Mouse (Mus musculus) c-Kit-positive CD71-positive TER-119-negative erythroid progenitor cells, embryonic 14.5 days (primary cell): Measurements from ENCODE around the gene Cpsf7.
"Not testable (repeated sequence)": the region's sequence is repeated elsewhere in the genome, so short reads cannot be mapped to it uniquely, and the experiment has no call there.

Experiments used
- DNase-seq: peaks from one replicate; pipeline ENCODE4 v3.0.0-alpha.2; 2013; ENCODE audit warnings: low read depth

The Cpsf7 gene

DNA sequence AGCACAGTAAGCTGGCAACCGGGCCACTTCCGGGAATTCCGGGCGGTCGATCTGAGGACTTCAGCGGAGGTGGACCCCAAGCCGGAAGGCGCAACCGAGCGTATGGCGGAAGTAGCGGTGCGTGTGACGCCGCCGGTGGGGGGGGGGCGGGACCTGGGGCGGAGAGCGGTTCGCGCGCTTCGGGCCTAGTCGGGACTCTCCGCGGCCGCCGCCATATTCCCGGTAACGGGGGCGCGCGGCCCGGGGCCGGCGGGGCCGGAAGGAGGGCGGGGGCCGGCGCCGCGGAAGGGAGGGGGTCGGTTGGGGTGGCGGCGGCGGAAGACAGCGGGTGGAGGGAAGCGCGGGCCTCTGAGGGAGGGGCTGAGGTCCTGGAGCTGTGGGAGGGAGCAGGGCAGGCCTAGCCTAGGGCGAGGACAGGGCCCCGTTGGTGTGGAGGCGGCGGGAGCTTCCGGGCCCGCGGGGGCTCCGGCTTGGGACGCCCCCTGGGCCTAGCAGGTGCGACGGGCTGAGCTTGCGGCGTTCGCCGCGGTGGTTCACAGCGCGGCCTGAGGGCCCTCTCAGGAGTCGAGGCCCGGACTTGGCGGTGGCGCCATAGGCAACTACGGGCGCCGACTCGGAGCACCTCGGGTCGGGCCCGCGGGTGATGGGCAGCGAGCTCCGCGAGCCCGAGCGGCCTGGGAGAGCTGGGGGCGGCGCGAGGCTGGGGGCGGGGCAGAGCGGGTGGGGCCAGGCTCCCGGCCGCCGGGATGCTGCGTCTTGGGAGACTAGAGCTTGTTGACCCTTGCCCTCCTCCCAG lies at the start of gene Cpsf7:
Gene Cpsf7 (plus strand): TSS at position 161 of the 796 bp plus-strand sequence.
- DNase-seq: peak; percentile 87

DNA sequence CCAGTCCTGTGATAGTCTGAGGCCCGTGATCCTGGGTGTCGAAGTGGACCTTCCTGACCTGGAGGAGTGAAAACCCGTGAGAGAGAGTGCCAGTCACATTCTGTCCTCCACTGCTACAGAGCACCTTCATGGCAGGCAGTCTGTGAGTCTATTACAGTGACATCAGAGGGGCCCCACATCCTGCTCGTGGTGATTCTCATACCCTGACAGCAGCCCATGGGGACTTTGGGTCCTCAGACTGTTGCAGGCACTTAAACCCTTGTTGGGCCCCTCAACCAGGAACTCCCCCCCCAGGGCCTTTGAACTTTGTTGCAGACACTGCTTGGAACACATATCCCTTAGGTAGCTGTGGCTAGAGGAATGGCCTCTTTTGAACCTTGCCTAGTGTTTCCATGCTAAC lies 45.5 kb upstream of the Cpsf7 start:
- no peak for DNase-seq

DNA sequence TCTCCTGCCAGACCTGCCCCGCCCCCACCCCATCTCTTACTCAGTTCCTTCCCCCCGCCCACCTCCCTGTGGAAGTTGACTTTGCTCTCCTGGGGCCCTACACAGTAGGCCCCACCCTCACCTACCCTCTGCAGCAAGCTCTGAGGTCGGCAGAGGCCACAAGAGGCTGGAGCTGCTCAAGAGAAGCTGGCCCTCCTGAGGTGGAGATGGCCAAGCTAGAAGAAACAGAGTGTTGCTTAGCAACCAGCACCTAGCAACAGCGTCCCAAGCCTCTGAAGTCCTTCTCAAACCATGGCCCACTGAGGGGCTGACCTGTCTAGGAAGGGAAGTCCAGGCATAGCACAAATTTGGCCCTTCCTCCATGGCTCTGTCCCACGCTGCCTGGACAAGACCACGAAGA lies 42.4 kb upstream of the Cpsf7 start, which contains the start of gene Ppp1r32:
Gene Ppp1r32 (minus strand): TSS at position 226 of the 400 bp plus-strand sequence.
- no peak for DNase-seq

DNA sequence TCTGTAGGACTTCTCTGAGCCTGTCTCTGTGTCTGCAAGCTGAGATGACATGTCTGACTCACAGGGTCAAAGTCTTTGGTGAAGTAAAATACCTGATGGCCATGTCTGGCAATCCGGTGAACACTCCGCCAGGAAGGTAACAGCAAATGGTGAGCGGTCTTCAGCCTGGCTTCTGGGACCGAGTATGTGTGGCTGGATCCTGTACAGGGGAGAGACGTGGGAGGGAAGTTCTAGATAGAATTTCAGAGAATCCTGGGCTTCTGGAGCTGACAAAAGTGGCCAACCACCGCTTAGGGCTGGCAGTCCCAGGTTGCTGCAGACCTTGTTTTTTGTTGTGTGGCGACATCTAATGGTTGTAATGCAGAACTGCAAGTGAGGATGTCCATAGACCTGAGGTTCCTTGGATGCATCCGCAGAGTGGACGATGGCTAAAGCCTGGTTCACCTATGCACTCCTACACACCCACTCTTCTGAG lies 38.8 kb upstream of the Cpsf7 start:
- DNase-seq: peak; percentile 44

DNA sequence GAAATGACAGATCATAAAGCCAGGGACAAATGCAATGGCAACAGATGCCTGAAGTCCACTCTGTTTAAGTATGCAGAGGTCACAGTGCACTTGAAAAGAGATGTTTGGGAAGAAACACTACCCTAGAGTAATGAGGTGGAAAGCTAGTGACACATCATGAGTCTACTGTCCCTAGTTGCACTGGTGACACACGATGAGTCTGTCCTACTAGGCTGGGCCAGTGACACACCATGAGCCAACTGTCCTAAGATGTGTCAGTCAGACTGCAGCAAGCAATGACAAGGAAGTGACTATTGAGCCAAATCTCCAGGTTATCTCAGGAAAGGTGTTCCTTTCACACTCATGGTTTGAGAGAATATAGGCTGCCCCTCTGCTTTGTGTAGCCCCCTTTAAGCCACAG lies 29.4 kb upstream of the Cpsf7 start:
- no peak for DNase-seq

DNA sequence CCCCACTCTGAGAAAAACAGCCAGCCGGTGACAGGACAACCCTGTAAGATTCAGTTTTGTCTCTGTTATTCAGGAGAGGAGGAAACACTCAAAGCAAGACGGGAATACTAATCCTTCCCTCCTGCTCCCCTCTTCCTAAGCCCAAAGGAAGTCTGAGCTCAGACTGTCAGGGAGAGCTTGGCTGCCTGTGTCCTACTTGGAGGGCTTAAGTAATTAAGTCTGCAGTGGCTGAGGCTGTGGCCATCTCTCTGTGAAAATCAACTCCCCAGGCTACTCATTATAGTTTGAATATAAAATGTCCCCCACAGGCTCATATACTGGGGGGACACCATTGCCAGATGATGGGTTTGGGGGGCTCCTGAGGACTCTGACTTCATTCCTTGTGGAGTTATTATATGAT lies 28.1 kb upstream of the Cpsf7 start:
- DNase-seq: no peak

DNA sequence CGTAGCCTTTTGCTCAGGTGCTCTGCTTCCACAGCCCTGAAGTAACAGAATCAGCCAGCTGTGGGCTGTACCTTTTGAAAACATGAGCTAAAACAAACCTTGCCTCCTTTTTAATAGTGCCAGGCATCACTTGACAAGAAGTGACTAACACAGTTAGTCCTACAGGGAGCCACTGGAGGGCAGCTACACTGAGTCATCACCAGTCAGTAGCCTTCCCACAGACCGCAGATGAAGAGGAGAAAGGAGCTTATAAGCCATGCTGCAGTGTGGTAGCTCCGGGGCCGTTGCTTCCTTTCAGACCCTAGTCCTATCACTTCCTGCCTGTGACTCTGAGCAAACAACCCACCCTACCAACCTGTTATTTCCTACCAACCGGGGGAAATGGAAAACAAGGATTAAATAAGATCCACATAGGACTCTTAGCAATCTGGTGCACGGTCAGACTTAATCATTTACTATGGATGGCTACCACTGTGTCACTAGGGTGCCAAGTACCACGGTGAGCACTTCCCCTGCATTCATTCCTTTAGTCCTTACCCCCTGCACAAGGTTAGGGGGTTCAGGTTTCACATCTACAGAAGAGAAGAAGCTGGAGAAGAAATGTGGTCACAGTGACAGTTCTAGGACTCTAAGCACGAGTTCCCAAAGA lies 27.4 kb upstream of the Cpsf7 start:
- DNase-seq: no peak

DNA sequence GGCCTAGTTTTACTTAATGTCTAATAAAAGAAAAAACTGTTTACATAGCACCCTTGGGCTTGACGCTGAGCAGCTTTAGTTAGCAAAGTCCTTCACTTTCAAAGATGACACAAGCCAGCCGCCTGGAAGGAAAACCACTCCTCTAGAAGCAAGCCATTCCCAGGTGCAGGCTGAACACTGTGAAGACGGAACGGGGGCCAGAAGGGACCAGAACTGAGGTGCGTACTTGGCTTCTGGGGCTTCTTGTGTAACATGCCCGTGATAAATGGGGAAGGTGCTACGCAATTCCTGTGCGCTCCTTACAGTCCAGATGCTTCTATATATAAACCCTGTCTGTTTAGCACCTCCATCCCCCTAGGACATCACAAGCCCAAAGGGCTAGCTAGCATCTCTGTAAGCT lies 24.5 kb upstream of the Cpsf7 start:
- no peak for DNase-seq

DNA sequence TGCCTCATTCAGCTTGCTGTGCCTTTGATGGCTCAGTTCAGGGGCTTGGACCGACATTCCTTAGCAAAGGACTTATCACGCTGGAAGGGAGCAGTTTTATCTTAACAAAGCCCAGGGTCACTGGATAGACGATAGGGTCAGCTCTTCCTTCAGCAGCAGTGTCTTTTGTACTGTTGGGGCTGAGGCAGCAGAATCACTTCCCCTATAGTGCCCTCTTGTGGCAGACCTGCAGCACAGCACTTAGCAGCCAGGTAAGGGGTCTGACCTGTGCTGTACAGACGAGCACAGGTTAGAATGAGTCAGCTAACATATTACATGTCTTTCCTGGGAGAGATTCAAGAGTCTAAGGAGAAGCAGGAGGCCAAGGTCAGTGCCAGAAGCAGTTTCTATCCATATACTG lies 22.5 kb upstream of the Cpsf7 start:
- DNase-seq: no peak

DNA sequence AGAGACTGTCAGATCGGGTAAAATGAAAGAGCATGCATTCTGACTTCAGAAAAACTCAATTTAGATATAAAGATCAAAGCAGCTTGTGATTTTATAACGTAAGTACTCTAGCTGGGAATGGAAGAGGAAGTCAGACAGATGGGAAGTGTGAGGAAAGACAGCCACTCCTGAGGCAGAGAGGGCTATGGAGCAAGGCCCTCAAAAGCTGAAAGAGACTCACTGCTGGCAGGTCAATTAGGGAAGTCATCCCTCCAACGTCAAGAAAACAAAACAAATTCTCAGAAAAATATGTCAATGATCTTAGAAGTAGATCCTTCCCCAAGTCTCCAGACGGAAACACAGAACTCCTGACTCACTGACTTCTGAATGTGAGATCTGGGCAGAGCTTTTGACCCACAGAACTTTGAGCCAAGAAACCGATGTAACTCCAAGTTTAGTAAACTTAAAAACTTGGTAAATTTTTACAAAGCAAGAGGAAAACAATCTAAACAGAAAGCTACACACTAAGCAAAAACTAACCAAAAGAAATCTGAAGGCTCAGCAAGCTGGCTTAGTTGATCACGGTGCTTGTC lies 14.2 kb upstream of the Cpsf7 start:
- DNase-seq: no peak

DNA sequence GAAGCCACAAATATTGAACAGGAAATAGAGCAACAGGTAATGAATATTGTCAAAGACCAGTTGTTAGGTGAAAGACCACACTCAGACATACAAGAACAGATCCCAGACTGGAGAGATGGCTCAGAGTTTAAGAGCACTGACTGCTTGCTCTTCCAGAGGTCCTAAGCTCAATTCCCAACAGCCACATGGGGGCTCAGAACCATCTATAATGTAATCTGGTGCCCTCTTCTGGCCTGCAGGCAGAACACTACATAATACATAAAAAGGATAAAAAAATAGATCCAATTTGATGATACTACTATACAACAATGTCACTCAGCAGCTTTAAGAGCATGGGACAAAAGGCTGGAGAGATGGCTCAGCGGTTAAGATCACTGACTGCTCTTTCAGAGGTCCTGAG lies 4.7 kb upstream of the Cpsf7 start:
- DNase-seq: no peak

DNA sequence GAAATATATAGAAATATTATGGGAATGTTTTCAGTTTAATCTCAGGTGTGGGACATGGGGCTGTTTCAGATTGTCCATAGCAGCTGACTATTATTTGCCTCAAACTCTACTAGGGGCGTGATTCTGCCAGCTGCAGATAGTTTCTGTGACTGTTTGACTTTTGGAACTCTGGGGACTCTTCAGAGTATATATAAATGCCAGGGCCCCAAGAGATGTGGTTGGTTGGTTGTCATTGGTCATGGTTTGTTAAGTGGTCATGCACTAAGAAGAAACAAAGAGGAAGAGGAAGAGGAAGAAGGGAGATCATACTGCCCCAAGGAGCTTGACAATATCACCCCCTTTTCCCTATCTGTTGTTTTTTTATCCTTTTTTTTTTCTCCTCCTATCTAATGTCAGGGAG lies 3.1 kb upstream of the Cpsf7 start:
- no peak for DNase-seq

DNA sequence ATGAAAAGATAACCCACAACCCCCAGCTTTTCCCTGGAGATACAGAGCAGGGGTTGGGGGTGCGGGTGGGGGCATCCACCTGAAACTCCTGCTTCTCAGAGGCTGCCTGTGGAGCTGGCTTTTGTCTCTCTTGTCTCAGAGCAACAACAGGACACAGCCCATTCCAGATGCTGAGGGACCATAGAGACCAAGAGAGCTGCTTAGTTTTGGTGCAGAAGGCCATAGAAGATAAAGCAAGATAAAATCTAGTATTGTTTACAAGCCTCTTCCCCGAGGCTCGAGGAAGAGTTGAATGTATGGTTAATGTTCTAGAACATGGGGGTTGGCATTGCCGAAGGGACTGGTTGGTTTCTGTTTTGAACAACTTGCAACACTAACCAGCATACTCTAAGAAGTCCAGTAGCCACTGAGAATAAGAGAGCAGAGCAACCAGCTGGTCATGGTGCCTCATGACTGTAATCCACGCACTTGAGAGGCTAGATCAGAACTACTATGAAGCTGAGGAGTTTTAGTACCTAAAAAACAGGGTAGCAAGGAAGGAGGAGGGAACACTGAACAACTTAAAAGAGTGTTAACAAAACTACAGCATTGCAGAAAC lies 1.5 kb upstream of the Cpsf7 start:
- DNase-seq: peak; percentile 42

DNA sequence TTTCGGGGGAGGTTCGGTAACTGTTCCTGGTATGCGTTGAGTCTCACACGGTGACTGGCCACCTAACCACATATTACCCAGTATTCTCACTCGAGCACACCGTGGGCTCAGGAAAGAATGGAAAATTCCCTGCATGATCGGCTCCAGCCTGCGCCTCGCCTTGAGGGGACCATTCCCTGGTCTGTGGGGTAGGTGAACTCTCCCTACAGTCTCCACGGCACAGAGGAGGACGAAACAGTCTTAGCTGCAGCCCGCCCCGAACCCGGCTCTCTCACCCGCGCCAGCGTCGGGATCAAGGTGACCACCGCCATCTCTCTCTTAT lies 321 bp upstream of the Cpsf7 start:
- DNase-seq: no peak

DNA sequence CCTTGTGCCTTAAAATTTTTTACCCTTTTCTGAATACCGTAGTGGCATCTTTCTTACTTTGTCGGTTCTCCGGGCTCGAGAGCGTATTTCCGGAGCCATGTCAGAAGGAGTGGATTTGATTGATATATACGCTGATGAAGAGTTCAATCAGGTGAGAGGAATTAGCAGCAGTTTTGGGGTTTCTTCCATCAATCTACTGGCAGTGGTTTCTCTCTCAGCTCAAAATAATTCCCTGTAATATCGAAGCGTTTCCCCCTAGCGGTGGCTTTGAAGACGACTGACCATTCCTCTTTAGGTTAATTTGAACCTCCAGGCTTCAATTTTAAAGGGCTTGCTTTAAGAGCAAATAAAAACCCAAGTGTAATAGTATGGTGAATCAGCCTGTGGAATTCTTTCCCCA lies 844 bp downstream of the Cpsf7 start, which contains the start of gene Sdhaf2:
Gene Sdhaf2 (minus strand): TSS at position 233 of the 400 bp plus-strand sequence.
- DNase-seq: peak; percentile 36

DNA sequence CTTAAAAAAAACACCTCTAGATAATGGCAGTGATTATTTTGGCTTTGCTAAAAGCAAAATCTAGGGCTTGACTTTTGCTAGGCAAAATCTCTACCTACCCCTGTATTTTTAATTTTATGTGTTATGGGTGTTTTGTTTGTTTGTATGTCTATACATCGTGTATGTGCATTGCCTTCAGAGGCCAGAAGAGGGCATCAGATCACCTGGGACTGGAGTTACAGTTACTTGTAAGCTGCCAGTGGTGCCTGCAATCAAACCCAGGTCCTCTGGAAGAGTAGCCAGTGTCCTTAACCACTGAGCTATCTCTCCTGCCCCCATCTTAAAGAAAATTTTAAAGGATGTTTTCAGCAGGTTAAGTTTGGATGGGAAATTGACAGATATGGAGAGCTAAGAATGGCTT lies 5.0 kb downstream of the Cpsf7 start:
- DNase-seq: no peak

DNA sequence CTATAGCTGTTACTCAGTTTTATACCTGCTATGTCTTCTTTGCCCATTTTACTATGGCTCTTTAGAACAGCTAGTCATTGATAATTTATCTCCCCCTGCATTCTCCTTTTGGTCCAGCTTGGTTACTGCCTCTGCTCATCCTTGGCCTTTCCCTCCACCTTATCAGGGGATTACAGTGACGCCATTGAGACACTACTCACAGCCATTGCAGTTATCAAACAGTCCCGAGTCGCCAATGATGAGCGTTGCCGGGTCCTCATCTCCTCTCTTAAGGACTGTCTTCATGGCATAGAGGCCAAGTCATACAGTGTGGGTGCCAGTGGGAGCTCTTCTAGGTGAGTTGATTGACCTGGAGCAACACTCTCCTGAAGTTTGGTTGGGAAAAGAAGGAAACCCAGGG lies 14.4 kb downstream of the Cpsf7 start:
- DNase-seq: peak; percentile 45

DNA sequence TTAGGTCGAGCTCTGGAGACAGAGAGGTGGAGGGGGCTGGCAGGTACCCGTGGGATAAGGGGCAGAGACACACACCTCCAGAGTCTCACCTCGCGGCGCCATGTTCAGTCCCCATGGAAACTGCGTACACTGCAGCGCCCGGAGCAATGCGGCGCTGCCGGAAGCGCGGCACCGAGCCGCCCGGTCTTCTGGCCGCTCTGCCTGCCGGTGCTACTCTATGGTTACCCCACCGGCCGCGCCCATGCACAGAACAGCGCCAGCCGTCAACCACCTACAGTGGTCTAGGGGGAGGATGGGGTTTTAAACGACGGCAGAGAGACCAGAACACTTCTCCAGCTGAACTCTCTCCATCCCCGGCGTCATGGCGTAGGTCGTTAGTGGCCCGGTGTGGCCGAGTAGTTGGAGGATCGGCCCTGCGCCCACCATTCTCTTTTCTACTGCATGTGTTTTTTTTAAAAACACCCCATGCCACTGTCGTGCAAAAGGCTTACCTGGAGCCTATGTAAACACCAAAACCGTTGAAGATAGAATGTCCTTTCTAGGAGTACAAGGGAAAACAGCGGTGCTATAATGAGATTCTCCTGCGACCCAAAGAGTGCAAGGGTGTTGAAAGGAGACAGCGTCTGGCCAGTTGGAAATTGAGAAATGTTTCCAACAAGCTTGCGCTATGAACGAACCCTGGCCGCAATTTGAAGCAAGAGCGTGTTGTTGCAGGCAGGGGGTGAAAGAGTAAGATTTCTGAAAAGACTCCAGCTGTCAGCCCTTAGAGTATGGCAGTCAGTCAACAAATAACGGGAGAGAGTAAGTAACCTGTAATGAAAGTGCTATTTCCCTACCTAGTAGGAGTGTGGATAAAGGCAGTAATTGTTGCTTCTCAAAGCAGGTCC lies 30.8 kb downstream of the Cpsf7 start, which contains the start of gene Tmem216:
Gene Tmem216 (minus strand): TSS at position 615 of the 887 bp plus-strand sequence.
- peak; percentile 75 for DNase-seq

DNA sequence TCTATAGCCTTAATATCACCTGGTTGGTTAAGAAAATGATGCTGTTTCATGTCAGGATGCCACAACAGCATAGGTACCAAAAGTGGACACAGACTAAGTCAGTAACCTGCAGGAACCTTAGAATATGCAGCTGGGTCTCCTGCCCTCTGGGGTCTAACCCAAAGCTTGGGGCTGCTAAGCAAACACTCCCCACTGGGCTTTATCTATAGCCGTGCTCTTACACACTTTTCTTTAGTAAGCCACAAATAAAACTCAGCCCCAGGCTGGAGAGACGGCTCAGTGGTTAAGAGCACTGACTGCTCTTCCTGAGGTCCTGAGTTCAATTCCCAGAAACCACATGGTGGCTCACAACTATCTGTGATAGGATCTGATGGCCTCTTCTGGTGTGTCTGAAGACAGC lies 31.9 kb downstream of the Cpsf7 start:
- DNase-seq: no peak

DNA sequence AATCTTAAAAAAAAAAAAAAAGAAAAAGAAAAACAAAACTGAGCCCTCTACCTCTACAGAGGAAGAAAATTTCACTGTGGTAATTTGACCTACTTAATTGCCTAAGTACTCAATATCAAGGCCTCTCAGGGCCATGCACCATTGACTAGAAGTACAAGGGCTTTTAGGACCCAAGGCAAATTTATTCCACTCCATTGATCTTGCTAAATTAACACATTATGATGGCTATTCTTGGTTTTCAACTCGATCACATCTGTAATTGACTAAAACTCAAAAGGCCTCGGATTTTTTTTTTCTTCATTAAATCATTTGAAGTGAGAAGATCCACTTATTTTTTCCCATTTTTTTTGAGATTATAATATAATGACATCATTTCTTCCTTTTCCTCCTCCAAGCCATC lies 32.4 kb downstream of the Cpsf7 start:
- DNase-seq: no peak

DNA sequence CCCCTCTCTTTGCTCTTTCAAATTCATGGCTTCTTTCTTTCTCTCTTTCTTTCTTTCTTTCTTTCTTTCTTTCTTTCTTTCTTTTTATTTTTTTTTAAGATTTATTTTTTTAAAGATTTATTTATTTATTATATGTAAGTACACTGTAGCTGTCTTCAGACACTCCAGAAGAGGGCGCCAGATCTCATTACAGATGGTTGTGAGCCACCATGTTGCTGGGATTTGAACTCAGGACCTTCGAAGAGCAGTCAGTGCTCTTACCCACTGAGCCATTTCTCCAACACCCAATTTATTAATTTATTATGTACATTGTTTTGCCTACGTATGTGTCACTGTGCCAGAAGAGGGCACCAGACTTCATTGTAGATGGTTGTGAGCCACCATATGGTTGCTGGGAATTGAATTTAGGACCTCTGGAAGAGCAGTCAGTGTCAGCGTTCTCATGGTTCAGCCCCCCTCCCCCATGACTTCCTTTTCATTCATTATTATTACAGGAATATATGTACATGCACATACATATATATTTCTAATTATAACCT lies 32.8 kb downstream of the Cpsf7 start:
- DNase-seq: not testable (repeated sequence)
